Mouse (Mus musculus) gastrocnemius, postnatal 10 days (tissue): ENCODE measurements around the gene Sdf2. TPM values are rescaled to one million over a fixed set of nuclear protein-coding genes. Genes with fewer than 3 reads are reported as not detected.
"Not testable (repeated sequence)": the region's sequence is repeated elsewhere in the genome, so short reads cannot be mapped to it uniquely, and the experiment has no call there.

Source experiments
- DNase-seq: peaks from one replicate; pipeline ENCODE4 v3.0.0; 2021; ENCODE audit warnings: mixed read lengths
- total RNA-seq, 2 experiments: library from RNA; stranded (reverse); gene quantifications; 2 replicates each; pipeline ENCODE4 v1.2.3; 2021

Gene Sdf2
- total RNA-seq, 2 experiments from 2014 or later, result 47.5 to 48.2 TPM

GRCm38 (mm10) chr11:78261380-78262352, 16.1 kb downstream of the Sdf2 start, which contains the start of gene 2610507B11Rik:
2610507B11Rik (plus strand) TSS chr11:78261752.
- peak; percentile 96 for DNase-seq

DNA sequence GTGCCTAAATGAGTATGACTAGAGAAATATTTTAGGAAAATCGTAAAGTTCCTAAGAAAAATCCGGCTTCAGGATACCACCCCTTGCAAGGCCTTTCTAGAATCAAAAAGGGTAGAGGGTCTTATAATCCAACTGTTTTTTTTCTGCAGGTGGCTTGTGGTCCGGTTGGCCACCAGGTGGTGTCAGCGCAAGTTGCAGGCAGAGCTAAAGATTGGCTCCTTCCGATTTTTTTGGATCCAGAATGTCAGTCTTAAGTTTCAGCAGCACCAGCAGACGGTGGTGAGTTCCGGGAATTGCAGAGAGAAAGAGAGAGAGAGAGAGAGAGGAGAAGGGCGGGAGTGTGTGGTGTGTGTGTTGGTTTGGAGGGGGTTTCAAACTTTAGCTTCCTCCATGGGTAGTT, 17.0 kb downstream of the Sdf2 start:
- DNase-seq, result peak; percentile 49

DNA sequence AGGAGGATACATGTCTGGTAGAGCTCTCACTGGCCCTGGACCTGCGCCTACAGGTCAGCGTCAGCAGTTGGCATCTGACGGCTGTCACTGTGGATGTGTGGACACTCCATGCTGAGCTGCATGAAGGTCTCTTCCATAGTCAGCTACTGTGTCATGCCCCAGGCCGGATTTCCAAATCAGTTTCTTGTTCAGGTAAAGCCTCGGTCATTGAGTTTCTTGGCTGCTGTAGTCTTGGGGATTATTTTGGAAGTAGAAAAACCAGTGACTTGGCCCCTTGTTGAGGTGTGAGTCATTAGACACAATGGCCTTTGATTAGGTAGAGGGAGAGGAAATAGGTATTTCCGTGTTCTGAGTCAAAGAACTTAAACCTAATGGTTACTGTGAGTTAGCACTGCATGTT, 20.0 kb downstream of the Sdf2 start:
- no peak for DNase-seq

GRCm38 (mm10) chr11:78271986-78272385, 26.4 kb downstream of the Sdf2 start:
- no peak for DNase-seq

GRCm38 (mm10) chr11:78275596-78275995, 30.1 kb downstream of the Sdf2 start:
- DNase-seq, result no peak

- DNase-seq, result not testable (repeated sequence)
Measured at GRCm38 (mm10) chr11:78276169-78276568, 30.6 kb downstream of the Sdf2 start.

GRCm38 (mm10) chr11:78278853-78279252, 33.3 kb downstream of the Sdf2 start:
- no peak for DNase-seq

DNA sequence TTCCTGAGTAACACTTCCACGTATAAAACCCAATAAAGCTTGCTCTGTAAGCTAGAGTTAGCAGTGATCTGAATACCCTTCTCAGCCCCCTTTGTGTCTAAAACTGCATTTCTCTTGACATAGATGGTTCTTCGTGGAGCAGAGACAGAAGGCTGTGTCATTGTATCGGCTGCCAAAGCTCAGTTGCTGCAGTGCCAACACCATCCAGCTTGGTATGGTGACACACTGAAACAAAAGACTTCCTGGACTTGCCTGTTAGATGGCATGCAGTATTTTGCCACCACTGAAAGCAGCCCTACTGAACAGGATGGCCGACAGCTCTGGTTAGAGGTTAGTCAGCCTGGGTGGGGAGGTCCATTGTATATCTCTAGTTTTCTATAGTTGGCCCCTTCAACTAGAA, 34.0 kb downstream of the Sdf2 start:
- DNase-seq, result no peak

DNA sequence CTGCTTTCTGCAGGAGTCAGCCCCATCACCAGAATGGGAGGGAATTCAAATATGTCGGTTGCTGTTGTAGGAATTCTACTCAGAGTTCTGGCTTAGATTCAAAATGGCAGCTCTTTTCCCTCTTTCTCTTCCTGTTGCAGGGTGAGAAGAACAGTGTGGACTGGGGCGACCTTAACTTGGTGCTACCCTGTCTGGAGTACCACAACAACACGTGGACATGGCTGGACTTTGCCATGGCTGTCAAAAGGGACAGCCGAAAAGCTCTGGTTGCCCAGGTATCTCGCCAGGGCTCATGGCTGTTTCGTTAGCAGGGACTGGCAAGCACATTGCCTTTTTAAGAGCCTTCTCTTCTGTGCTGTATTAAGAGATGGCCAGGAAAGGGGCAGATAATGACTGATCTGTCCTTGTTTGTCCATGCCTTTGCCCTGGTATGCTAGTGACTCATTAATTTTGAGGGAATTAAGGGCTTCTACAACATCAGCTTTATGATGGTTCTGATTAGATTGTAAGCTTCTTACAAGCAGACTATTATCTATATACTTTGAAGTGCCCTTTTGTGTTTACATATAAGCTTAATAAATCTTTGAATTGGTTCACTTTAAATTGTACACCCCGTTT, 43.7 kb downstream of the Sdf2 start:
- no peak for DNase-seq

DNA sequence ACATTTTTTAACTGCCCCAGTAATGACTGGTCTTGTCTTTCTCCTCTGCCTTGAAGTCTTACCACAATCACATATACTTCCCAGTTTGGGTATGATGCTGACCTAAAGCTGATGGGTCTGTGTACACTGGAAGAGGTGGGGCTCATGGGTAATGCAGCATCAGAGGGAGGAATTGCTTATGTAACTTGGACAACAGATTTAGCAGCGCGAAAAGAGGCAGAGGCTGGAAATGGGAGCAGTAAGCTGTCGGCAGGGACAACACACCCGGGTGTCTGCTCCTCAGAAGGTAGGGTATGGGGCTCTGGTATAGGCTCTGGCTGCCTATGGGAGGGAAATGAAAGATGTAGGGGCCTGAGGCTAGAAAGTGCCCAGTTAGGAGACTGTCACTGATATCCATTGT, 45.1 kb downstream of the Sdf2 start, which contains the start of gene BC030499:
Gene BC030499 (plus strand): TSS at position 188 of the 400 bp plus-strand sequence.
- no peak for DNase-seq

DNA sequence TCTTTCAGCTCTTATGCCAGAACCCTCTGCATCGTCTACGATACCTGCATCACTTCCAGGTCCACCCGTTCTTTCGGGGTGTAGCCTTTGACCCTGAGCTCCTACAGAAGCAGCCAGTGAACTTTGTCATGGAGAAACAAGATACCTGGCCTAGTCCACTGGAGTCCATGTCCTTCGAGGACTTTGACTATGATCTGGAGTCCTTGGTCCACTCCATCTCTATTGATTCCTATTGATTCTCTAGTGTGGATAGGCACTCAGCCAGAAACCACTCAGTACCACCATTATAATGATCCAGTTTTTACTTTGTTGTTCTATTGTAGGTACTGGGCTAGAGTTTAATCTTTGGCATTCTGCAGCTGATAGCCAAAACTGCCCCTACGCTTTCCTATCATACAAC, 49.0 kb downstream of the Sdf2 start:
- no peak for DNase-seq

GRCm38 (mm10) chr11:78300917-78301316, 55.4 kb downstream of the Sdf2 start:
- no peak for DNase-seq

- DNase-seq, result peak; percentile 86
Measured at GRCm38 (mm10) chr11:78301357-78302084, 56.0 kb downstream of the Sdf2 start, which contains the start of gene Spag5. Spag5 (plus strand) TSS chr11:78301529.

Other genes with a start within 250 kb of the Sdf2 start
- gene Dhrs13, start 213.5 kb upstream of the Sdf2 start, total RNA-seq, result 1 to 10 TPM; 3.0 to 4.3 TPM
- 10 to 100 TPM; 68.3 to 68.5 TPM for gene Flot2, start 207.8 kb upstream of the Sdf2 start, total RNA-seq
- 10 to 100 TPM; 17.8 to 21.6 TPM for gene Eral1, start 165.4 kb upstream of the Sdf2 start, total RNA-seq
- 1 to 10 TPM; 7.8 to 9.8 TPM for gene Fam222b, start 151.1 kb upstream of the Sdf2 start, total RNA-seq
- 10 to 100 TPM; 15.7 to 22.6 TPM for gene Traf4, start 80.2 kb upstream of the Sdf2 start, total RNA-seq
- 1 to 10 TPM; 3.1 to 3.7 TPM for gene Nek8, start 69.1 kb upstream of the Sdf2 start, total RNA-seq
- gene Tlcd1, start 69.0 kb upstream of the Sdf2 start, total RNA-seq, result 10 to 100 TPM in 1 of 2 experiments, 1 to 10 TPM in 1; 7.4 to 11.9 TPM
- gene Rpl23a, start 62.2 kb upstream of the Sdf2 start, total RNA-seq, result 1,000 to 10,000 TPM; 1,328 to 1,362 TPM
- gene Rab34, start 57.3 kb upstream of the Sdf2 start, total RNA-seq, result 10 to 100 TPM; 21.7 to 25.4 TPM
- gene Proca1, start 52.4 kb upstream of the Sdf2 start, total RNA-seq, result 1 to 10 TPM; 1.1 to 1.2 TPM
- gene Supt6, start 241 bp downstream of the Sdf2 start, total RNA-seq, result 10 to 100 TPM; 30.3 to 35.3 TPM
- gene 2610507B11Rik, start 16.0 kb downstream of the Sdf2 start, total RNA-seq, result 100 to 1,000 TPM; 136 to 138 TPM
- under 1 TPM; 0.36 to 0.59 TPM for gene BC030499, start 45.1 kb downstream of the Sdf2 start, total RNA-seq
- 10 to 100 TPM in 1 of 2 experiments, 1 to 10 TPM in 1; 7.1 to 11.3 TPM for gene Spag5, start 55.8 kb downstream of the Sdf2 start, total RNA-seq
- 1 to 10 TPM; 1.9 to 2.0 TPM for gene Aldoc, start 77.2 kb downstream of the Sdf2 start, total RNA-seq
- 10 to 100 TPM; 24.9 to 25.5 TPM for gene Pigs, start 82.7 kb downstream of the Sdf2 start, total RNA-seq
- 10 to 100 TPM; 26.2 to 28.4 TPM for gene Unc119, start 97.7 kb downstream of the Sdf2 start, total RNA-seq
- gene Foxn1, start 140.8 kb downstream of the Sdf2 start, total RNA-seq, result not detected
- not detected for gene Slc13a2, start 176.5 kb downstream of the Sdf2 start, total RNA-seq
- 1 to 10 TPM; 1.6 to 2.8 TPM for gene Slc46a1, start 220.0 kb downstream of the Sdf2 start, total RNA-seq